Mouse (Mus musculus): ENCODE measurements around the gene Psme2b.
"Not testable (repeated sequence)": the region's sequence is repeated elsewhere in the genome, so short reads cannot be mapped to it uniquely, and the experiment has no call there.

The Psme2b gene

DNA sequence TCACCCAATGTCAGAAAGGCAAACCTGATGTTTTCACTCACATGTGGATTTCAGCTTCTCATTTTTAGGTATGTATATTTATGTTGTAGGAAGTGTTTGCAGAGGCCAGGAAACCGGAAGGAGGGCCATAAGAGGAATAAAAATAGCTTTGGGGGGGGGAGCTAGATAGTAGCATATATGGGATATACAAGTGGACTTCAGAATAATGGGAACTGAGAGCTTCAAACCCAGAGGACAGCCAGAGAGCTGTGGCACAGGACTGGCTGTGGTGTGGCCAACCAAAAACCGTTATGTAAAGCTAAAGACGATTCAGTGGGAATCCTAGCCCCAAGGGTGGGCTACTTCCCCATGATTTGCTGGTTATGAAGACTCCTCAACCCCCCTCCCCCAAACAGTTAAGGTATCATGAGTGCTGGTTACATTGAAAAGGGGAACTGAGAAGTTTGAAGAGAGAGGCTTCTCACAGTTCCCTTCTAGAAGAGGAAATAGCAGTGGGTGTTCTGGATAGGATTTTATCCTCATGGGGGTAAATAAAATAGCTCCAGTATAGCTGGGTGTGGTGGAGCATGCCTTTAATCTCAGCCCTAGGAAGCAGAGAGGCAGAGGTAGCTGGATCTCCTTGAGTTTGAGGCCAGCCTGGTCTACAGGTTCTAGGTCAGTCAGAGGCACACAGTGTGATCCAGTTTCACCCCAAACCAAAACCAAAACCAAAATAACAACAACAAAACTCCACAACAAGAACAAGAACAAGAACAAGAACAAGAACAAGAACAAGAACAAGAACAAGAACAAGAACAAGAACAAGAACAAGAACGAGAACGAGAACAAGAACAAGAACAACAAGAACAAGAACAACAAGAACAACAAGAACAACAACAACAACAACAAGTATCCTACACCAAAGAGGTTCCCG is 45.1 kb downstream of the Psme2b start:
- not testable (repeated sequence) for DNase-seq

DNA sequence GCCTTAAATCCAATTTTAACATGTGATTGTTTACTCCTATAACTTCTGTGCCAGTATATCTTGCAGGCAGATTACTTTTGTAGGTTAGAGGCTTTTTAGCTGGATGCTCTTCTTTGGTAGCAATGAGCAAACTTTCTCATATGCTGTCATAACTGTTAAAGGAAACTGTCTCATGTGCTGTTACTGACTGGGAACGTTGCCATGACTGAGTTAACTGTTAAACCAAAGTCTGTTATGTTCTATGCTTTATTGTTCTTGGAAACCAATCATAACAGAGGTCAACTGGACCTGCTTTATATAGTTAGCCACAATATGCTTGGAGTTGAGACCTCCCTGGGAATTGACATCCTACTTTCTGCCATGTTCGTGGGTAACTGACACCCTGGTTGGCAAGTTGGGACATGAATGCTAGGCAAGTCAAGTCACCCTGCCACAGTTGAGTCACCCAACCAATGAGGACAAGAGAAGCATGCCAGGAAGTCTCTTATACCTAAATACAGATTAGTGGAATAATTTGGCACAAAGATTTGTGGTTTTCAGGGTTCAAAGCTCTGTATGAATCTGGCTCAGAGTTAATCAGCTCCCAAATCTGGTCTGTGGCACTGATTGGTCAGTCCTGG is 47.1 kb downstream of the Psme2b start:
- no peak for DNase-seq
